In the genomic region with DNA sequence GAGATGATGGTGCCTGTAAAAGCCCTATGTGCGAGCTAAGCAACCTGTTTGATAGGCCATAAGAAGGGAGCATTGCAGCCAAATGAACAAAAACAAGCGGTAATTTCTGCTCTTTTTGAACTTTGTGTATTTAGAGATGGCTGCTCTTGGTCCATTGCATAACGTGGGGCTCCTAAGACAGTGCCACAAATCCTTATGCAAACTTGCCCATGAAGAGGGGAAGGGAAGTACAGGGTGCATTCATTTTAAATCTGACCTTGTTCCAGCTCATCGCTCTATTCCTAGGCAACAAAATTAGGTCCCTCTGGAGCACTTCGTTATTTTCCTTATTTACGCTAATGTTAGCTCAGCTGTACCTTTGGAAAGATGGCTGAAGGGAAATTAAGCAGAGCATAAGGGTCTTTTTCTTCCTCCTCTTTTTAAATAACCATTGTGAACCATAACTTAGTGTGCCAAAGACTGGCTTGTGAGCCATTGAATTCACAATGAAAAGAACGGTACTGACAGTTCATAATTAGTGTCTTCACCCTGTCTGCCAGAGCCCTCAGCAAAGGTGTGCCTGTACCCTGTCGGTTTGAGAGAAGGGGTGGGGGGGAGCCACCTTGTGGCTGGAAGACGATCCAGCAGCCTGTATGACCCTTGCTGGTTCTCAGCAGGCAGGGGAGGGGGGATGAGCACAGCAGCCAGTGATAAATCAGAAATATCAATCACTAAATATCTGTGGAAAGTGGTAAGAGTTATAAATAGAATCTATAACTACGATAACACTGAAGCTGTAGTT, we compare ENCODE assay signal across 8 mouse cellular contexts.
A peak's percentile ranks its signal among the peaks of the same experiment; 100 is the strongest.
DNase-seq lines count a peak whose midpoint lies in the region; ATAC-seq and TF ChIP-seq lines count a peak whose summit lies in the region.

No protein-coding gene starts in this region.

- H3K4me3 ChIP-seq in forebrain, embryonic 10.5 days: no peak overlapping the region
- H3K4me3 ChIP-seq in forebrain, embryonic 13.5 days: no peak overlapping the region
- no peak overlapping the region for H3K4me3 ChIP-seq in embryonic facial prominence, embryonic 14.5 days (ENCODE audit: low read depth, low read length)
- no peak overlapping the region for H3K4me3 ChIP-seq in liver, embryonic 14.5 days (ENCODE audit: insufficient read depth in 1 of 2, low read depth in 2 of 2, low read length in 2 of 2)

- no peak overlapping the region for H3K4me2 ChIP-seq in forebrain, embryonic 13.5 days
- H3K4me2 ChIP-seq in embryonic facial prominence, embryonic 14.5 days (ENCODE audit: low read depth, low read length): no peak overlapping the region
- no peak overlapping the region for H3K4me2 ChIP-seq in liver, embryonic 14.5 days (ENCODE audit: low read depth)

- no peaks in the 10 kb centered on the region for H3K9me3 ChIP-seq in forebrain, embryonic 10.5 days
- H3K9me3 ChIP-seq in forebrain, embryonic 13.5 days (replicated peaks): no peaks in the 10 kb centered on the region
- no peaks in the 10 kb centered on the region for H3K9me3 ChIP-seq in embryonic facial prominence, embryonic 14.5 days (ENCODE audit: control insufficient read depth, low read length)
- no peaks in the 10 kb centered on the region for H3K9me3 ChIP-seq in liver, embryonic 14.5 days (ENCODE audit: control insufficient read depth, low read length)

- peaks cover 53% of the 10 kb centered on the region for H3K4me1 ChIP-seq in forebrain, embryonic 10.5 days
- H3K4me1 ChIP-seq in forebrain, embryonic 13.5 days: peaks cover 30% of the 10 kb centered on the region
- H3K4me1 ChIP-seq in embryonic facial prominence, embryonic 14.5 days (ENCODE audit: control insufficient read depth, insufficient read depth, low read length): no peaks in the 10 kb centered on the region
- H3K4me1 ChIP-seq in liver, embryonic 14.5 days (replicated peaks; ENCODE audit: control insufficient read depth in 2 of 2, insufficient read depth in 2 of 2, low read length in 1 of 2): 0 out of 4 replicates have a peak, but pooled peaks cover 0 to 5% of the 10 kb centered on the region in 2 experiments

- no peaks in the 10 kb centered on the region for H3K36me3 ChIP-seq in forebrain, embryonic 10.5 days (replicated peaks)
- H3K36me3 ChIP-seq in forebrain, embryonic 13.5 days (ENCODE audit: poor library complexity, severe bottlenecking): no peaks in the 10 kb centered on the region
- H3K36me3 ChIP-seq in embryonic facial prominence, embryonic 14.5 days (ENCODE audit: control insufficient read depth, insufficient read depth, low read length): no peaks in the 10 kb centered on the region
- H3K36me3 ChIP-seq in liver, embryonic 14.5 days (replicated peaks; ENCODE audit: control insufficient read depth, insufficient read depth, low read depth): no peaks in the 10 kb centered on the region
- H3K36me3 ChIP-seq in splenic B cell, adult 2 months (ENCODE audit: control insufficient read depth, insufficient read depth, low read length, poor library complexity, severe bottlenecking): no peaks in the 10 kb centered on the region

- ATAC-seq in forebrain, embryonic 13.5 days: no peak
- ATAC-seq in embryonic facial prominence, embryonic 14.5 days (ENCODE audit: low read depth): no peak
- ATAC-seq in liver, embryonic 14.5 days (ENCODE audit: insufficient read depth): no peak

- peak; percentile 66 for TF ChIP-seq CTCF in liver, embryonic 14.5 days (IDR thresholded peaks at IDR 0.05; ENCODE audit: low read depth)

- no peak overlapping the region for H3K9ac ChIP-seq in forebrain, embryonic 13.5 days
- no peak overlapping the region for H3K9ac ChIP-seq in embryonic facial prominence, embryonic 14.5 days (ENCODE audit: low read depth, low read length)
- no peak overlapping the region for H3K9ac ChIP-seq in liver, embryonic 14.5 days (replicated peaks)

- no peak overlapping the region for H3K27ac ChIP-seq in forebrain, embryonic 10.5 days
- no peak overlapping the region for H3K27ac ChIP-seq in forebrain, embryonic 13.5 days
- no peak overlapping the region for H3K27ac ChIP-seq in embryonic facial prominence, embryonic 14.5 days (replicated peaks; ENCODE audit: low read depth, low read length)
- H3K27ac ChIP-seq in liver, embryonic 14.5 days: no peak overlapping the region

- no peak for TF ChIP-seq EP300 in liver, embryonic 14.5 days (IDR thresholded peaks at IDR 0.05; ENCODE audit: low read depth)

- peaks cover 13% of the 10 kb centered on the region; the same call in 1 of the 2 replicates for H3K27me3 ChIP-seq in forebrain, embryonic 10.5 days (ENCODE audit: poor library complexity, severe bottlenecking)
- peaks cover 3% of the 10 kb centered on the region; the same call in 1 of the 2 replicates for H3K27me3 ChIP-seq in forebrain, embryonic 13.5 days
- H3K27me3 ChIP-seq in embryonic facial prominence, embryonic 14.5 days (replicated peaks; ENCODE audit: control insufficient read depth, insufficient read depth, low read length): peaks cover 8% of the 10 kb centered on the region; the same call in 1 of the 2 replicates
- H3K27me3 ChIP-seq in liver, embryonic 14.5 days (ENCODE audit: control insufficient read depth, insufficient read depth, low read length): no peaks in the 10 kb centered on the region
- H3K27me3 ChIP-seq in splenic B cell, adult 2 months (ENCODE audit: control insufficient read depth, insufficient read depth, low read length, poor library complexity, severe bottlenecking): no peaks in the 10 kb centered on the region

- WGBS in forebrain, embryonic 10.5 days: 53% methylated on average over 10 of the region's 10 CpGs
- WGBS in forebrain, embryonic 13.5 days: 45% methylated on average over 10 of the region's 10 CpGs
- WGBS in embryonic facial prominence, embryonic 14.5 days: 53% methylated on average over 10 of the region's 10 CpGs
- whole genome bisulfite sequencing in liver, embryonic 14.5 days (ENCODE audit: insufficient replicate concordance): 44% methylated on average over 10 of the region's 10 CpGs

- DNase-seq in forebrain, embryonic 10.5 days (ENCODE audit: extremely low spot score, low spot score): peak; percentile 58
- DNase-seq in right cerebral cortex, postnatal 4 days: peak; percentile 7
- DNase-seq in right cerebral cortex, postnatal 14 days: no peak
- DNase-seq in embryonic facial prominence, embryonic 14.5 days (ENCODE audit: low spot score): peak; percentile 36
- no peak for DNase-seq in liver, embryonic 14.5 days (ENCODE audit: low read depth in 3 of 3, low spot score in 3 of 3)
- DNase-seq in splenic B cell, adult 2 months (ENCODE audit: low read depth, low spot score): peak; percentile 58
- no peak for DNase-seq in layer of hippocampus, postnatal 25 days (ENCODE audit: extremely low spot score in 1 of 2, low spot score in 1 of 2)

Comparison
In these comparisons a context has a peak if more than half of its experiments do, and no peak if none do; other contexts are left out.
1. DNase-seq: peak in forebrain, embryonic 10.5 days (single experiment), right cerebral cortex, postnatal 4 days (single experiment), embryonic facial prominence, embryonic 14.5 days (single experiment) and splenic B cell, adult 2 months (single experiment); none in right cerebral cortex, postnatal 14 days (single experiment), liver, embryonic 14.5 days (0 of 3) and layer of hippocampus, postnatal 25 days (0 of 2).